Mouse (Mus musculus): ENCODE data around the gene Zcchc2. TPM values are rescaled to one million over a fixed set of nuclear protein-coding genes. Genes with fewer than 3 reads are reported as not detected.

Gene Zcchc2
- total RNA-seq, 2 experiments from 2014 or later, result 19.5 to 23.5 TPM

- DNase-seq (ENCODE audit: extremely low spot score in 1 of 2, low spot score in 2 of 2), result no peak
- intact Hi-C loops (cut with DNase I), result no loop called here
Observed at GRCm38 (mm10) chr1:106062891-106063590, 72.8 kb downstream of the Zcchc2 start.

- intact Hi-C loops (cut with DNase I), result no loop called here
- DNase-seq (ENCODE audit: extremely low spot score in 1 of 2, low spot score in 2 of 2), result no peak
Observed at GRCm38 (mm10) chr1:106063591-106064170, 73.5 kb downstream of the Zcchc2 start.

- intact Hi-C loops (cut with DNase I), result no loop called here
- no peak for DNase-seq (ENCODE audit: extremely low spot score in 1 of 2, low spot score in 2 of 2)
Observed at GRCm38 (mm10) chr1:106064291-106064690, 74.1 kb downstream of the Zcchc2 start.

GRCm38 (mm10) chr1:106064711-106065110 is 74.5 kb downstream of the Zcchc2 start:
- no peak for DNase-seq (ENCODE audit: extremely low spot score in 1 of 2, low spot score in 2 of 2)
- intact Hi-C loops (cut with DNase I), result no loop called here

GRCm38 (mm10) chr1:106065679-106066078 is 75.5 kb downstream of the Zcchc2 start:
- no peak for DNase-seq (ENCODE audit: extremely low spot score in 1 of 2, low spot score in 2 of 2)
- intact Hi-C loops (cut with DNase I), result no loop called here

- intact Hi-C loops (cut with DNase I), result no loop called here
Observed at GRCm38 (mm10) chr1:106067306-106067705, 77.1 kb downstream of the Zcchc2 start.

GRCm38 (mm10) chr1:106069867-106070543 is 79.8 kb downstream of the Zcchc2 start:
- DNase-seq (ENCODE audit: extremely low spot score in 1 of 2, low spot score in 2 of 2), result no peak
- intact Hi-C loops (cut with DNase I), result loop anchor here (5.0 to 10.0 kb wide), 4 partner anchors 82 to 645 kb away; partner anchors contain the start of genes Bcl2 and Phlpp1

More at GRCm38 (mm10) chr1:106067306-106067705, 77.1 kb downstream of the Zcchc2 start:
- DNase-seq (ENCODE audit: extremely low spot score in 1 of 2, low spot score in 2 of 2), result no peak

- DNase-seq (ENCODE audit: extremely low spot score in 1 of 2, low spot score in 2 of 2), result no peak
- intact Hi-C loops (cut with DNase I), result loop anchor here (5.0 to 10.0 kb wide), 4 partner anchors 81 to 644 kb away; partner anchors contain the start of genes Bcl2 and Phlpp1
Observed at GRCm38 (mm10) chr1:106070814-106071213, 80.6 kb downstream of the Zcchc2 start.

- DNase-seq (ENCODE audit: extremely low spot score in 1 of 2, low spot score in 2 of 2), result peak; percentile 78 to 81
- intact Hi-C loops (cut with DNase I), result loop anchor here (5.0 to 10.0 kb wide), 4 partner anchors 81 to 643 kb away; partner anchors contain the start of genes Bcl2 and Phlpp1
Observed at GRCm38 (mm10) chr1:106071237-106072070, 81.2 kb downstream of the Zcchc2 start.

- intact Hi-C loops (cut with DNase I), result loop anchor here (5.0 to 10.0 kb wide), 4 partner anchors 80 to 643 kb away; partner anchors contain the start of genes Bcl2 and Phlpp1
- no peak for DNase-seq (ENCODE audit: extremely low spot score in 1 of 2, low spot score in 2 of 2)
Observed at GRCm38 (mm10) chr1:106072071-106072440, 81.8 kb downstream of the Zcchc2 start.

- intact Hi-C loops (cut with DNase I), result loop anchor here (5.0 to 10.0 kb wide), 4 partner anchors 79 to 642 kb away; partner anchors contain the start of genes Bcl2 and Phlpp1
- DNase-seq (ENCODE audit: extremely low spot score in 1 of 2, low spot score in 2 of 2), result no peak
Observed at GRCm38 (mm10) chr1:106073166-106073565, 83.0 kb downstream of the Zcchc2 start.

GRCm38 (mm10) chr1:106074141-106074540 is 83.9 kb downstream of the Zcchc2 start:
- no peak for DNase-seq (ENCODE audit: extremely low spot score in 1 of 2, low spot score in 2 of 2)
- intact Hi-C loops (cut with DNase I), result loop anchor here (5.0 to 10.0 kb wide), 4 partner anchors 78 to 641 kb away; partner anchors contain the start of genes Bcl2 and Phlpp1

- intact Hi-C loops (cut with DNase I), result loop anchor here (5.0 to 10.0 kb wide), 4 partner anchors 78 to 640 kb away; partner anchors contain the start of genes Bcl2 and Phlpp1
- no peak for DNase-seq (ENCODE audit: extremely low spot score in 1 of 2, low spot score in 2 of 2)
Observed at GRCm38 (mm10) chr1:106074656-106075055, 84.5 kb downstream of the Zcchc2 start.

- intact Hi-C loops (cut with DNase I), result loop anchor here (10.0 kb wide), 1 partner anchor 638 kb away; the partner anchor contains the start of gene Bcl2
- no peak for DNase-seq (ENCODE audit: extremely low spot score in 1 of 2, low spot score in 2 of 2)
Observed at GRCm38 (mm10) chr1:106076641-106077040, 86.4 kb downstream of the Zcchc2 start.

- no peak for DNase-seq (ENCODE audit: extremely low spot score in 1 of 2, low spot score in 2 of 2)
- intact Hi-C loops (cut with DNase I), result loop anchor here (10.0 kb wide), 1 partner anchor 638 kb away; the partner anchor contains the start of gene Bcl2
Observed at GRCm38 (mm10) chr1:106077166-106077565, 87.0 kb downstream of the Zcchc2 start.

Measured in left cerebral cortex, postnatal 10 days (tissue).